Mouse (Mus musculus) megakaryocyte, embryonic 14.5 days (primary cell): ENCODE results near the gene Gm37596. TPM values are rescaled to one million over a fixed set of nuclear protein-coding genes. Genes with fewer than 3 reads are reported as not detected.
"Not testable (repeated sequence)": the region's sequence is repeated elsewhere in the genome, so short reads cannot be mapped to it uniquely, and the experiment has no call there.

Experiments used
- H3K27me3 ChIP-seq: replicated peaks from 2 replicates; pipeline ENCODE3; 2012; ENCODE audit warnings: inconsistent platforms
- H3K36me3 ChIP-seq: replicated peaks from 2 replicates; pipeline ENCODE3; 2012; ENCODE audit warnings: low read length, inconsistent platforms, mixed read lengths
- H3K4me1 ChIP-seq: 2 replicates; pipeline ENCODE4 v1.6.1; 2012; ENCODE audit warnings: inconsistent platforms
- H3K4me3 ChIP-seq: replicated peaks from 2 replicates; pipeline ENCODE3; 2012; ENCODE audit warnings: moderate library complexity, mild to moderate bottlenecking, inconsistent platforms
- H3K9me3 ChIP-seq: 2 replicates; pipeline ENCODE4 v1.6.1; 2012; ENCODE audit warnings: inconsistent platforms
- FLI1 ChIP-seq: IDR thresholded peaks from 2 replicates; pipeline ENCODE4 v1.6.1; 2012; ENCODE audit warnings: low read length, inconsistent platforms, mixed read lengths
- GATA1 ChIP-seq: IDR thresholded peaks from 3 replicates; pipeline ENCODE4 v1.6.1; 2012; ENCODE audit warnings: mixed read lengths, low read length, inconsistent platforms, borderline replicate concordance
- polyA plus RNA-seq: library from polyadenylated mRNA; stranded (reverse); fragments of >175 nt; gene quantifications from 2 replicates; pipeline ENCODE4 v1.2.3, GENCODE M21; 2012; ENCODE audit warnings: low replicate concordance; ENCODE audit not compliant: insufficient read depth

Gm37596 gene
- polyA plus RNA-seq = not detected in 2 replicates

DNA sequence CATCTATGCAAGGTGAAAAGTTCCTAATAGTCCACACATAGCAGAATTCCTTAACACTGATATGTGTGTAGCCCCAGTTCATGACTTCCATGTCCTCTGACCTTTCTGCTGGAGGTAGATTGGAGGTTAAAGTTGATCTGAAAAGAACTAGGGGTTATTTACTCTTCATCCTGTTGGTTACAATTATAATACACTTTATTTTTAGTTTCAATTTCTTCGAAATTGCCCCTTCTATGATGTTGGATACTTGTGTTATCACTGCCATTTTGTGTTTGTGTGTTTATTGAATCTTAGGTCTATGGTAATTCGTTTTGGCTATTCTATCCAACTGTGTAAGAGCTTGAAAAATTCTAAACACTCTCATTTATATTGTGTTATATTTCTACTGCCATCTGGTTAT is at the start of gene Gm37596:
TSS of gene Gm37596 (minus strand) at position 101 of the 400 bp plus-strand sequence.
- not testable (repeated sequence) for H3K27me3 ChIP-seq, H3K4me3 ChIP-seq, H3K9me3 ChIP-seq, H3K36me3 ChIP-seq, H3K4me1 ChIP-seq

GRCm38 (mm10) chr3:93708969-93709637 is 16.2 kb upstream of the Gm37596 start:
- H3K4me3 ChIP-seq, H3K4me1 ChIP-seq, H3K36me3 ChIP-seq, H3K27me3 ChIP-seq, H3K9me3 ChIP-seq: not testable (repeated sequence)

DNA sequence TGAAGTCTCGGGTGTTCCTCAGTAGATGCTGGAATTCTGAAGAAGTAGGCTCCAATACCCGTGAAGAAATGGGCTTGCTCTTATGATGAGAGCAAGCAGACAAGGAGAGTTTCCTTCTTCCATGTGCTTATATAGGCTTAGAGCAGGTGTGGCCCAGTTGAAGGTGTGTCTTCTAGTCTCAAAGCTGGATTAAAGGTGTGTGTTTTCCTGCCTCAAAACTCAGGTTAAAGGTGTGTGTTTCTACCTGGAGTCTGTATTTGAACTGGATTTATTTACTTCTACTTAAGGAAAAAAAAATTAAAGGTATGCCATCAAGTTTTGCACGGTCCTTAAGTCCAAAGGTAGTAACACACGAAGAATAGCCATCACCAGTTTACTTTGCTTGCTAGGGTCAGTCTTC is 16.7 kb downstream of the Gm37596 start, which contains the start of gene Tdpoz1:
TSS of gene Tdpoz1 (minus strand) at position 101 of the 400 bp plus-strand sequence.
- not testable (repeated sequence) for H3K36me3 ChIP-seq, H3K4me1 ChIP-seq, H3K4me3 ChIP-seq, H3K27me3 ChIP-seq, H3K9me3 ChIP-seq

DNA sequence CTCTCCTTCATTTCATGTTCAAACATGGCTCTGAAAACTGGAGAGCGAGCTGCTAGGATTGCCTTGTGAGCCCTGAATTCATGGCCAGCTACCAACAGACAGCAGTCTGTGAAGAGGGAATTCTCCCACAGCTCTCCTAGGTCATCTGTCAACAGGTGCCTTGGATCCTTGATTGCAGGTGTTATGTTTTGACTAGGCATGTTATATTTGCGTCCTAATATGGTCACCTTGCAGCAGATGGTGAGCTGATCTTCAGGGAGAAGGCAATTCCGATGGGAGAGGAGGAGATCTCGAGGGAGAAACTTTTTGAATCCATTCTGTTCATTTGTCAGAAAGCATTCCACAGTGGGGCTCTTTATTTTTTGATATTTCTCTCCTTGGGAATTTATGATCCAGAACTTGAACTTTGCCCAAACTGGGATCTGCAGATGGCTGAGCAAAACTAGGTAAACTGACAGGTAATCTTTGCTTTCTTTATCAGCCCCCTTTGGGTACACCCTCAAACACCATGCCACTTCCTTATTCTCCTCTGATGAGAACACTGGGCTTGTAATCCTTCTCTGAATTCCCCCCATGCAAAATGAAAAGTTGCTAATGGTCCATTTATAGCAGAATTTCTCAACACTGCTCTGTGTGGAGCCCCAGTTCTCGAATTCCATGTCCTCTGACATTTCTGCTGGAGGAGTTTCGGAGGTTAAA is 21.9 kb downstream of the Gm37596 start:
- not testable (repeated sequence) for H3K4me3 ChIP-seq, H3K27me3 ChIP-seq, H3K36me3 ChIP-seq, H3K4me1 ChIP-seq, H3K9me3 ChIP-seq

GRCm38 (mm10) chr3:93654260-93654659 is 38.6 kb downstream of the Gm37596 start:
- Histone ChIP-seq H3K4me1 (no peaks in the 10 kb centered on the region), H3K4me3 (no peak overlapping the region), H3K27me3 (no peaks in the 10 kb centered on the region), H3K9me3 (peaks cover 9% of the 10 kb centered on the region; the same call in 1 of the 2 replicates), H3K36me3 (no peaks in the 10 kb centered on the region)
- TF ChIP-seq FLI1 (no peak), GATA1 (no peak)

DNA sequence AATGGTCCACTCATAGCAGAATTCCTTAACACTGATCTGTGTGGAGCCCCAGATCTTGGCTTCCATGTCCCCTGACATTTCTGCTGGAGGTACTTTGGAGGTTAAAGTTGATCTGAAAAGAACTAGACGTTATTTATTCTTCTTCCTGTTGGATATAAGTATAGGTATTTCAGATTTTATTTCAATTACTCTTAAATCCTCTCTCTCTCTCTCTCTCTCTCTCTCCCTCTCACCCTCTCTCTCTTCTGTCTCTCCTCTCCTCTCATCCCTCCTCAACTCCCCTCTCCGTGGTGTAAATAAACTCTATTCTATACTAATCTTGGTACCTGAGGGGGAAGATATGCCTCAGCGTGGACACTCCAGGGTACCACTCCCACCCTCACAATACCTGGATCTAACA is 40.3 kb downstream of the Gm37596 start, which contains the start of gene Tdpoz2:
TSS of gene Tdpoz2 (minus strand) at position 101 of the 400 bp plus-strand sequence.
- Histone ChIP-seq H3K4me1 (no peaks in the 10 kb centered on the region), H3K36me3 (no peaks in the 10 kb centered on the region), H3K4me3 (no peak within 1 kb of the TSS), H3K9me3 (peaks cover 9% of the 10 kb centered on the region; the same call in 1 of the 2 replicates), H3K27me3 (no peaks in the 10 kb centered on the region)
- TF ChIP-seq GATA1 = no peak
- TF ChIP-seq FLI1 = no peak

Other genes with a start within 250 kb of the Gm37596 start
- not detected in 2 replicates for gene Tchhl1, start 224.3 kb downstream of the Gm37596 start, polyA plus RNA-seq
- gene S100a11, start 172.6 kb downstream of the Gm37596 start, polyA plus RNA-seq = 4.3 and 39.4 TPM in 2 replicates
- 22.4 and 116 TPM in 2 replicates for gene S100a10, start 138.0 kb downstream of the Gm37596 start, polyA plus RNA-seq
- 2.1 TPM in 1 of 2 replicates, not detected in the other for gene Tdpoz2, start 40.4 kb downstream of the Gm37596 start, polyA plus RNA-seq
- gene Tdpoz1, start 16.8 kb downstream of the Gm37596 start, polyA plus RNA-seq = not detected in 2 replicates
- gene Gm5773, start 79.9 kb upstream of the Gm37596 start, polyA plus RNA-seq = not detected in 2 replicates
- gene Tdpoz4, start 103.3 kb upstream of the Gm37596 start, polyA plus RNA-seq = not detected in 2 replicates
- gene Tdpoz3, start 132.9 kb upstream of the Gm37596 start, polyA plus RNA-seq = not detected in 2 replicates